Mouse (Mus musculus) forebrain, embryonic 14.5 days (tissue): ENCODE data around the gene Nvl. TPM values are rescaled to one million over a fixed set of nuclear protein-coding genes. Genes with fewer than 3 reads are reported as not detected.

ENCODE experiments used
- ATAC-seq: fragments of 200-750 bp; cut with Nextera tagmentation; 2 replicates; pipeline ENCODE4 v1.8.0; 2017; ENCODE audit warnings: mild to moderate bottlenecking, moderate library complexity
- DNase-seq: peaks from one replicate; pipeline ENCODE4 v3.0.0-alpha.2; 2015; ENCODE audit warnings: low spot score
- H3K27ac ChIP-seq: fragments of 300-500 bp; sonication (generic); 2 replicates; pipeline ENCODE4 v1.5.1; 2014; ENCODE audit warnings: low read depth, mild to moderate bottlenecking, control low read depth, low read length, moderate library complexity
- H3K27me3 ChIP-seq: fragments of 300-500 bp; sonication (generic); replicated peaks from 2 replicates; pipeline ENCODE4 v1.6.1; 2014; ENCODE audit warnings: low read length, control low read depth, mixed read lengths; ENCODE audit not compliant: control insufficient read depth, insufficient read depth
- H3K36me3 ChIP-seq: fragments of 300-500 bp; sonication (generic); 2 replicates; pipeline ENCODE4 v1.6.1; 2014; ENCODE audit warnings: low read length, control low read depth; ENCODE audit not compliant: control insufficient read depth, insufficient read depth
- H3K4me1 ChIP-seq: fragments of 300-500 bp; sonication (generic); 2 replicates; pipeline ENCODE4 v1.6.1; 2014; ENCODE audit warnings: antibody characterized with exemption, low read length, control low read depth; ENCODE audit not compliant: control insufficient read depth, insufficient read depth
- H3K4me2 ChIP-seq: fragments of 300-500 bp; sonication (generic); 2 replicates; pipeline ENCODE4 v1.6.1; 2014; ENCODE audit warnings: mild to moderate bottlenecking, control low read depth, low read length
- H3K4me3 ChIP-seq: fragments of 300-500 bp; sonication (generic); 2 replicates; pipeline ENCODE4 v1.5.1; 2014; ENCODE audit warnings: low read depth, low read length, control low read depth
- H3K9ac ChIP-seq: fragments of 300-500 bp; sonication (generic); 2 replicates; pipeline ENCODE4 v1.6.1; 2014; ENCODE audit warnings: mild to moderate bottlenecking, low read length, control low read depth, moderate library complexity
- H3K9me3 ChIP-seq: fragments of 300-500 bp; sonication (generic); replicated peaks from 2 replicates; pipeline ENCODE4 v1.6.1; 2016; ENCODE audit warnings: low read length, control low read depth, mixed read lengths; ENCODE audit not compliant: control insufficient read depth
- WGBS: fragments of 180-500 bp; shearing (Covaris S2); extraction: QIAGEN DNeasy Blood & Tissue Kit; methylation state at CpG from one replicate; pipeline ENCODE4 v1.1.7; 2014; 5-methylcytosine and 5-hydroxymethylcytosine counted together
- polyA plus RNA-seq: library from polyadenylated mRNA; unstranded; fragments of >200 nt; fragmentation: Nextera tagmentation; extraction: Ambion mirVana; gene quantifications from 2 replicates; pipeline ENCODE4 v1.2.1, GENCODE M21; 2014

Nvl gene
- polyA plus RNA-seq, 1 experiment from 2014 or later, result 28.8 TPM

DNA sequence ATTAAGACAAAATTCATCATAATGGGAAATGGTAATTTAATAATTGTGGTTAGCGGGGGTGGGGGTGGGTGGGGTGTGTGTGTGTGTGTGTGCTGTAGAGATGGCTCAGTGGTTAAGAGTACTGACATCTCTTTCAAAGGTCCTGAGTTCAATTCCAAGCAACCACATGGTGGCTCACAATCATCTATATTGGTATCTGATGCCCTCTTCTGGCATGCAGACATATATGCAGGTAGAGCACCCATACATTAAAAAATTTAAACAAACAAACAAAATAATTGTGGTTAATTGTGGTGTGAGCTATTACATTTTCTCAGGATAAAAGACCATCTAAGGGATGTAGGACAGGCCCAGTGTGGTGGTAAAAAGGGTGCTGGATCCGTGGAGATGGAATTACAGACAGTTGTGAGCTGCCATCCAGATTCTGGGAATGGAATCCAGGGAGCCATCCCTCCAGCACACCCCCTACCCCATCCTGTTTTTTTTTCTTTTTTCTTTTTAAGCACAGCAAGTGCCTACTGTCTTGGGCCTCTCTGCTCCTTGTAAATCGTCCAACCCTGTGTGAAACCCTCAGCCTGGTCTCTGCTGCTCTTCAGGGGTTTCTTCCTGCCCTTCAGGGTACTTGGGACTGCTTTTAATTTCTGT is 5.5 kb upstream of the Nvl start:
- WGBS, result 78% methylated on average over 3 of the region's 3 CpGs
- H3K27ac ChIP-seq, result no peak overlapping the region
- peaks cover 16% of the 10 kb centered on the region for H3K4me1 ChIP-seq
- no peaks in the 10 kb centered on the region for H3K9me3 ChIP-seq
- DNase-seq (no peak), ATAC-seq (no peak)
- H3K4me2 ChIP-seq, result no peak overlapping the region
- H3K36me3 ChIP-seq, result peaks cover 6% of the 10 kb centered on the region
- no peaks in the 10 kb centered on the region for H3K27me3 ChIP-seq
- no peak overlapping the region for H3K9ac ChIP-seq
- no peak overlapping the region for H3K4me3 ChIP-seq

- ATAC-seq, result no peak
- Histone ChIP-seq H3K9ac (no peak overlapping the region), H3K9me3 (no peaks in the 10 kb centered on the region), H3K27ac (no peak overlapping the region), H3K36me3 (no peaks in the 10 kb centered on the region), H3K4me2 (no peak overlapping the region), H3K27me3 (no peaks in the 10 kb centered on the region), H3K4me1 (peaks cover 16% of the 10 kb centered on the region), H3K4me3 (no peak overlapping the region)
- no peak for DNase-seq
- WGBS, result 73% methylated on average over 5 of the region's 5 CpGs
Measured at GRCm38 (mm10) chr1:181148540-181148939, 4.5 kb upstream of the Nvl start.

- H3K4me2 ChIP-seq, result no peak overlapping the region
- no peaks in the 10 kb centered on the region for H3K9me3 ChIP-seq
- WGBS, result 89% methylated on average over 2 of the region's 2 CpGs
- no peak overlapping the region for H3K9ac ChIP-seq
- no peak for DNase-seq
- H3K36me3 ChIP-seq, result peaks cover 9% of the 10 kb centered on the region; the same call in 1 of the 2 replicates
- peaks cover 10% of the 10 kb centered on the region for H3K4me1 ChIP-seq
- ATAC-seq, result no peak
- no peak overlapping the region for H3K4me3 ChIP-seq
- H3K27ac ChIP-seq, result no peak overlapping the region
- no peaks in the 10 kb centered on the region for H3K27me3 ChIP-seq
Measured at GRCm38 (mm10) chr1:181146187-181146586, 2.2 kb upstream of the Nvl start.

DNA sequence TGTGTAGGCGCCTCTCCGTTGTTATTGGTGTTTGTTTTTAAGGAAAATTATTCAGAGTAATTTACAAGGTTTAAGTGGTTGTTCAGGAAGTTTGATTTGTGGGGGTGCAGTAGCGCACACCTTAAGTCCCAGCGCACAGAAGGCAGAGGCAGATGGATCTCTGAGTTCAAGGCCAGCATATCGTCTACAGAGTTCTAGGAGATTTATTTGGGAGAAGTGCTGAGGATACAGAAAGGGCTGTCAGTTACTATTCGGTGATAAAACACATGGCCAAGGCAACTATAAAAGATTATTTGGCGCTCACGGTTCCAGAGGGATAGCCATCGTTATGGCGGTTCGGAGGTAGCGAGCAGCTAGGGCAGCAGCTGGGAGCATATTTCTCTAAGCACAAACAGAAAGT is 962 bp upstream of the Nvl start:
- no peaks in the 10 kb centered on the region for H3K27me3 ChIP-seq
- H3K27ac ChIP-seq, result no peak overlapping the region
- ATAC-seq (no peak), DNase-seq (peak; percentile 2)
- 11% methylated on average over 12 of the region's 12 CpGs for WGBS
- peaks cover 17% of the 10 kb centered on the region for H3K36me3 ChIP-seq
- peak overlapping the region; percentile 76 for H3K4me3 ChIP-seq
- peaks cover 10% of the 10 kb centered on the region for H3K4me1 ChIP-seq
- peak overlapping the region; percentile 72 for H3K4me2 ChIP-seq
- H3K9me3 ChIP-seq, result no peaks in the 10 kb centered on the region
- H3K9ac ChIP-seq, result peak overlapping the region; percentile 81

GRCm38 (mm10) chr1:181143609-181143949 is 425 bp downstream of the Nvl start:
- peaks cover 29% of the 10 kb centered on the region for H3K36me3 ChIP-seq
- peaks cover 10% of the 10 kb centered on the region for H3K4me1 ChIP-seq
- peak overlapping the region; percentile 81 for H3K9ac ChIP-seq
- H3K4me3 ChIP-seq, result peak overlapping the region; percentile 76
- H3K9me3 ChIP-seq, result no peaks in the 10 kb centered on the region
- H3K27me3 ChIP-seq, result no peaks in the 10 kb centered on the region
- peak overlapping the region; percentile 72 for H3K4me2 ChIP-seq
- under 1% methylated on average over 12 of the region's 12 CpGs for WGBS
- DNase-seq (no peak), ATAC-seq (peak; percentile 42; the same call in 1 of the 2 replicates)
- peak overlapping the region; percentile 72 for H3K27ac ChIP-seq

DNA sequence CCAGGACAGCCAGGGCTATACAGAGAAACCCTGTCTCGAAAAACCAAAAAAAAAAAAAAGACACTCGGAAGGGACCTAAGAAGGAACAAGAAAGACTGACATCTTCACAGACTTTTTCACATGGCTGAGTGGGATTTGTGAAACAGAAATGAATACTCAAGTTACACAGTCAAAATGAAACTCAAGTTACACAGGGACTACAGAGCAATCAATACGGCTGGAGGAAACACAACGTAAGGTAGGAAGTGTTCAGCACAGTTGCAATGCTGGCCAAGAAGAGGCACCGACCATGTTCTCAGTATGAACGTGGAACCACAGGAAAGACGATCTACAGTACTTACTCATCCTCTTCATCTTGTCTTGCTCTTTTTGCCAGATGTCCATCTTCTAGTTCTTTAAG is 5.3 kb downstream of the Nvl start:
- Histone ChIP-seq H3K9ac (no peak overlapping the region), H3K4me1 (peaks cover 5% of the 10 kb centered on the region; the same call in 1 of the 2 replicates), H3K27ac (no peak overlapping the region), H3K27me3 (no peaks in the 10 kb centered on the region), H3K4me3 (no peak overlapping the region), H3K9me3 (no peaks in the 10 kb centered on the region), H3K4me2 (no peak overlapping the region), H3K36me3 (peaks cover 68% of the 10 kb centered on the region)
- ATAC-seq (no peak), DNase-seq (no peak)
- 95% methylated on average over 7 of the region's 7 CpGs for WGBS

- ATAC-seq (no peak), DNase-seq (no peak)
- H3K4me1 ChIP-seq, result no peaks in the 10 kb centered on the region
- H3K9ac ChIP-seq, result no peak overlapping the region
- H3K4me2 ChIP-seq, result no peak overlapping the region
- 89% methylated on average over 6 of the region's 6 CpGs for WGBS
- no peak overlapping the region for H3K27ac ChIP-seq
- no peak overlapping the region for H3K4me3 ChIP-seq
- H3K9me3 ChIP-seq, result no peaks in the 10 kb centered on the region
- H3K27me3 ChIP-seq, result no peaks in the 10 kb centered on the region
- peaks cover 80% of the 10 kb centered on the region for H3K36me3 ChIP-seq
Measured at GRCm38 (mm10) chr1:181131915-181132314, 12.1 kb downstream of the Nvl start.

DNA sequence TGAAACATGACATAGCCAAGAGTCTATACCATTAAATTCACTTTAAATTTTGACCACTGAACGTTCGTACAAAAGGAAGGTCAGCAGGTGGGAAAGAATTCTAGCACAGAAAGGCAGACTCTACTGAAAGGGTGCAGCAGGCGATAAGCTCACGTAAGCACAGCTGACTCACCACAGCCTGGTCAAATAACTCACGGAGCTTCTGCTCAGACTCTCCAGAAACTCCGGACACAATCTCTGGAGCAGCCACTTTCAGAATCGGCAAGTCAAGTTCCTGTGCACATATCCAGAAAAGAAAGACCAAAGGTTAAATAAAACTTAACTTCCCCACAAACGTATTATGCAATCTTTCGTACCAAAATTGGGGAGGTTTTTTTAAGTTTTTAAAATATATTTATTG is 17.2 kb downstream of the Nvl start:
- no peaks in the 10 kb centered on the region for H3K27me3 ChIP-seq
- no peak overlapping the region for H3K9ac ChIP-seq
- DNase-seq (no peak), ATAC-seq (no peak)
- no peaks in the 10 kb centered on the region for H3K9me3 ChIP-seq
- H3K4me1 ChIP-seq, result no peaks in the 10 kb centered on the region
- H3K4me3 ChIP-seq, result no peak overlapping the region
- 95% methylated on average over 9 of the region's 9 CpGs for WGBS
- peaks cover 76% of the 10 kb centered on the region for H3K36me3 ChIP-seq
- H3K4me2 ChIP-seq, result no peak overlapping the region
- no peak overlapping the region for H3K27ac ChIP-seq

- H3K27me3 ChIP-seq, result no peaks in the 10 kb centered on the region
Measured at GRCm38 (mm10) chr1:181125916-181126315, 18.1 kb downstream of the Nvl start.

More at GRCm38 (mm10) chr1:181125916-181126315, 18.1 kb downstream of the Nvl start:
- Histone ChIP-seq H3K9ac (no peak overlapping the region), H3K4me3 (no peak overlapping the region), H3K36me3 (peaks cover 74% of the 10 kb centered on the region), H3K9me3 (no peaks in the 10 kb centered on the region), H3K27ac (no peak overlapping the region), H3K4me2 (no peak overlapping the region), H3K4me1 (no peaks in the 10 kb centered on the region)
- WGBS, result 100% methylated on average over 3 of the region's 3 CpGs
- DNase-seq (no peak), ATAC-seq (no peak)
